Mouse (Mus musculus) cerebellum, postnatal 4 days (tissue): Measurements from ENCODE around the gene Myh9.
"Not testable (repeated sequence)": the region's sequence is repeated elsewhere in the genome, so short reads cannot be mapped to it uniquely, and the experiment has no call there.

Experiments
- DNase-seq, 2 experiments: peaks; one replicate each; pipeline ENCODE4 v3.0.0; 2022; ENCODE audit warnings: low spot score in 2 of 2, mixed read lengths in 1 of 2

Gene Myh9

DNA sequence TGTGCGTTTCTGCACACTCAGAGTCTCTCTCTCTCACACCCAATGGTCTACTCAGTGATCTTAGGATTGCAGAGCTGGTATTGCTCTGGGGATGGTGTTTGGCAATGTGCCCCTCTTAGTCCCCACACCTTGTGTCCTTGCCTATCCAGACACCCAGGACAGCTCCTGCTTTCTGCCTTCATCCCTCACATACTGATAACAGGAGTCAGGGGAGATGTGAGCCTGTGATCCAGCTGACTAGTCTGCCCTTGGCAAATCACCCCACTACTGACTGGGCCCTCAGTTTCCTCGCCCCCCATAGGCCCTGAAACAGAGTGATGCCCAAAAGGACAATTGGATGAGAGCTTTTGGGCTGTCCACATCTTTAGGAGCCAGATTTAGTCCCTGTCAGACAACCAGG is 85.9 kb downstream of the Myh9 start:
- DNase-seq: no peak

GRCm38 (mm10) chr15:77755132-77755531 is 86.8 kb downstream of the Myh9 start:
- DNase-seq: no peak

DNA sequence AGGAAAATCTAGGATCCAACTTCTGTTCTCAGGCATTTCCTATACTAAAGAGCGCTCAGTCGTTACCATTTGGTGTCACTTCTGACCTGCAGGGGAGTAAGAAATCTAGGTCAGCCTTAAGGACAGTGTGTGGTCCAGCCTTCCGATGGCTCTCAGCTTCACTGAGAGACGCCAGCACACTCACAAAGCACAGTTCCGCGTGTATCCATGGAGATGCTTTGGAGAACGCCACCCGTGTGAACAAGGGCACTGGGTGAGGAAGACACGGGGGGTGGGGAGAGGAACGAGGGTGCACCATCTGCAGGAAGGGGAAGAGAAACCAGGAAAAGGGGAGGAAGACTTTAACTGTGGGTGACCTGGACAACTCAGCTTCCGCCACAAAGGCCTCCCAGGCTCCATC is 89.5 kb downstream of the Myh9 start:
- no peak for DNase-seq

DNA sequence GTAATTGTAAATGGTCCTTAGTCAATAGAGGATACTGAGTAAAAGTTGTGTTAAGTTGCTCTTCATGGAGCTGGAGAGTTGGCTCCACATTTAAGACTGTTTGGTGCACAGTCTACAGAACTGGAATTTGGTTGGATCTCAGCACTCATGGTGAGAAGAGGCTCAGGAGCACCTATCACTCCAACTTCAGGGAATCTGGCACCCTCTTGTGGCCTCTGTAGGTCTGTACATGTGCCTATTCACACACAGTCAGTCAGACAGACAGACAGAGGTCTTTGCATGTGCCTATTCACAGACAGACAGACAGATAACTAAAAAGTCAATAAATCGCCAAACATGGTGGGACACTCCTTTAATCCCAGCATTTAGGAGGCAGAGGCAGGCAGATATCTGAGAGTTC is 91.5 kb downstream of the Myh9 start:
- no peak for DNase-seq

DNA sequence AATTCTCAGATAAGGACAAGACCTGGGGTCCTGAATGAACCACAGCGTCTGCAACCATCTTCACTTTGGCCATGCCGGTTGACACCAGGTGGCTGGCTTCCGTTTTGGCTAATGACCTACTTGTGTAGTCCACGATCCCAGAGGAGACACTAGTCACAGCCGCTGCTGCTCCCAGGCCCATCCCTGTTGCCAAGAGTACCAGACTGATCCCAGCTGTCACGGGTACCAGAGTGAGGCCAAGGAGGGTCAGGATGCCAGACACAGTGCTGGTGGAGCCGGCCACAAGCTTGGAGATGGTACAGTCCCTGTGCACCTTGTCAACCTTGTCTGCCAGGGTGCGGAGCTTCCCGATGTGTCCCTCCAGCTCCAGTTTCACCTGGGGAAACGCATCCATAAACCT is 92.3 kb downstream of the Myh9 start:
- DNase-seq: peak in 1 of 2 experiments; percentile 59

GRCm38 (mm10) chr15:77748414-77748813 is 93.6 kb downstream of the Myh9 start:
- no peak for DNase-seq

DNA sequence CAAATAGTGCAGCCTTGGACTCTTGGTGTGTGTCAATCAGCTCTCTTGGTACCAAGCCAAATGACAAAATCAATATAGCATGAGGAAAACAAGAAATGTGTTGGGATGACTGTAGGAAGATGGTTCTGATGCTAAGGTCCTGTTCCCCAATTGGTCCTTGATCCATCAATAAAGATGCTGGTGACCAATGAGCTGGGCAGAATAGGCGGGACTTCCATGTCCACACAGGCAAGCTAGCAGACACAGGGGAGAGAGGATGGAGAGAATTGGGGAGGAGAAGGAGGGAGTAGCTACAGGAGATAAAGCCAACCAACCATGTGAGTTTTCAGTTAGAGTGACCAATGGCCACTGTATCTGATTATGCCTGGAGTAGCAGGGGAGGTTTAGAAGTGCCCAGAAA is 95.6 kb downstream of the Myh9 start:
- no peak for DNase-seq

- no peak for DNase-seq
Measured at GRCm38 (mm10) chr15:77745081-77745480, 96.9 kb downstream of the Myh9 start.

DNA sequence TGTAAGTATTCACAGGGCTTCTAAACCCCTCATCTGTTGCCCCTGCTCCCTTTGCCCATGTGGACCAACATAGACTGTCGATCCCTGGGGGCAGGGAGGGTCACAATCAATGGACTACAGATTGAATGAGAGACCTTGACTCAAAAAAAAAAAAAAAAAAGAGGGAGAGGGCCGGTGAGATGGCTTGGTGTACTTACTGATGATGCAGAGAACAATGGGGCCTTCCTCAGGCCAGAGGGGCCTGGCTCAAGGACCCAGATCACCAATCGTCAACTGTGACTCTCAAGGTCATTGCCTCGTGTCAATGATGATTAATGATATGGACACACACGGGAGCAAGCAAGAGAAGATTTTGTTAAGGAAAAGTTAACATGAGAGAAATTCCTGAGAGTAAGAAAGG is 97.3 kb downstream of the Myh9 start:
- DNase-seq: no peak

DNA sequence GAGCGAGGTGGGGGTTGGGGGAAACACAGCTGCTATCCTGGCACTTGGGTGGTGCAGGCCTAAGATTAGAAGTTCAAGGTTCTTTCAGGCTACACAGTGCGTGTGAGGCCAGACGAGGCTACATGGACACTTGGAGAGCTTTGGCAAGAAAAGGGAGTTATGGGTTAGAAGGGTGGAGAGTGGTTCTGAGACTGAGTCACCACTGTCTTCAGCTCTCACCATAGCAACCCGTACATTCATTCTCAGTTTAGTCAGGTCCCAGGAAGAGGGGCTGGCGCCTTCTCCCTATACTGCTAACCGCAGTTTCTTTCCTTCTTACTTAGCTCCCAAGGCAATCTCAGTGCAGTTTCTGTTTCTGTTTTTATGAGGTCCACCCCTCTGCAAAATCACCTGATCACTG is 100.4 kb downstream of the Myh9 start:
- not testable (repeated sequence) for DNase-seq

DNA sequence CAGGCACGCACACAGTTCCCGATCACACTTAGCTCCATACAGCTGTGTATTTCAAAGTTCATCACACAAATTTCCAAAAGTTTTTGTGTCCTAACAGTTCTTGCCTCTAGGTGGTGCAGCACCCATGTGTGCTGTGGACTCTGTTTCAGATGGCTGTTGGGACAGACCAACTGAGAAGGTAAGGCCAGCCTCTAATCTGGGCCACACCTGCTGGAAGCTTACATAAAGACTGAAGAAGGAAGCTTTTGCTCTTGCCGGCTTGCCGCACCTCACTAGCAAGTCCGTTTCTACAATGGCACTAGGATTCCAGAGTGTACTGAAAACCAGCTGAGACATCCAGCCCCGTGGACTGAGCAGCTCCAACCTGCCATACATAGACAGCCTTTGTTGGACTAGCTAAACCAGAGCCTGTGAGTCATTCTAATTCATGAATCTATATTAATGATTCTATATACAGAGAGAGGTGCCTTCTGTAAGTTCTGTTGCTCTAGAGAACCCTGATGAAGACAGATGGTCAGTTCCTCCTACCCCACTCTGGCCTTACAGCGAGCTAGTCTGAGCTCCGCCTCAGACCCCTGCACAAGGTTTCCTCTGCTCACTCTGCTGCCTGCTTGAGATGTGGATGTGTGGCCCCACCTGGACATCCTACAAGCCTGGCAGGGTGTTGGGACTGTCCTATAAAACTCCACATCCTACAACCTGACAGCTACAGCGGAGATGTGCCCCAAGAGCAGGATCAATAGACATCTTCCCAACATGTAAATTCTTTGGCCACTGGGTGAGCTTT is 101.3 kb downstream of the Myh9 start:
- no peak for DNase-seq

GRCm38 (mm10) chr15:77733903-77734302 is 108.1 kb downstream of the Myh9 start:
- DNase-seq: not testable (repeated sequence)

GRCm38 (mm10) chr15:77733380-77733779 is 108.6 kb downstream of the Myh9 start:
- DNase-seq: peak in 1 of 2 experiments; percentile 40

- DNase-seq: not testable (repeated sequence)
Measured at GRCm38 (mm10) chr15:77732851-77733250, 109.1 kb downstream of the Myh9 start.

DNA sequence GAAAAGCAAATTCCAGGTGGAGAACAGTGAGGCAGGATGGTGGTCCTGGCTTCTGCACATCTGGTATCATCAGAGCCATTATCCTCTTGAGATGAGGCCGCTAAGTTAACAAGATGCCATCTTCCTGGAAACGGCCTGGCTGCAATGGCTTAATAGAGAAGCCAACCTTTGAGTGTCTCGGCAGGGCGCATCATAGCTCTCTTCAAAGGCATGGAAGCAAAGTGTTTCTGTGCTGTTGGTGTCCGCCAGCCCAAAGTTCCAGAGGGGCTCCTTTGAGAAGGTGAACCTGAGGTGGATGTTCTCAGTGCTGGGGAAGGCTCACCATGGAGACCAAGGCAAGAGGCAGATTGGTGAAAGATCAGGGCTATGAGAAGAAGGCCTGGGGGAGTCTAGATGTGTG is 110.4 kb downstream of the Myh9 start:
- DNase-seq: no peak

DNA sequence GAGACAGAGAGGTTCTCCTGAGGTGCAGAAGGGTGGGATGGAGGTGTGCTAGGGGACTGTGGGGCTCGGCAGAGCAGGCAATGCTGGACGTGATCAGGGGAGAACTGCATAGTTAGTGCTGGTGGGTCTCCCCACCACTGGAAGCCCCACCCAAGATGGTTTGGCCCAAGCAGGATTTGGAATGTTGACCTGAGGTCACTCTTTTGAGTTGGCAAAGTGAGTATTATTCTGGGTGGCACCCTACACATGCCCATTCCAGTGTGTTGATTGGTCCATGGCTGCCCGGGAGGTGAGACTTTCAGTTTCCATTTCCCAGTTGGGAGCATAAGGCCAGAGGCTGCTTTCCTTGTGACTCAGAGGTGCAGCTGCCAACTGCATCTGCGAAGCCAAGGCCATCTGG is 113.2 kb downstream of the Myh9 start, which contains the start of gene Apol9b:
Gene Apol9b, plus strand, starts transcription at position 301 of the 400 bp plus-strand sequence.
- DNase-seq: not testable (repeated sequence)

GRCm38 (mm10) chr15:77727745-77728144 is 114.2 kb downstream of the Myh9 start:
- not testable (repeated sequence) for DNase-seq

DNA sequence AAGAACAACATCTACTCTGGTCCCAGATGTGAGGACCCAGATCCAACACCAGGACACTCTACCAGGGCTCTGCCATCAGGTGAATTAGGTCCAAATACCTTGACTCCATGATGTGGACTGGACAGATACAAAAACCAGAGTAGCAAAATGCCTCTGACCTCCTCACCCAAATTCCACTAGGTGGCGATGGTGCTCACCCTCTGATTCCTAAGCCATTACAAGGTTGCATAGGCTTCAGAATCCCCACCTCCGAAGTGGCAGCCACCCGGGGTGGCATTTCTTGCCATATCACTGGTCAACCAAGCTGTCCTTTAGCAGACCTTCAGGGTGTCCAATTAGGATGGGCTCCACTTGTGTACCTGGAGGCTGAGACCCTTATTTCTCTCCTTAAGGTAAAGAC is 114.8 kb downstream of the Myh9 start:
- not testable (repeated sequence) for DNase-seq

- not testable (repeated sequence) for DNase-seq
Measured at GRCm38 (mm10) chr15:77725393-77726020, 116.5 kb downstream of the Myh9 start.

DNA sequence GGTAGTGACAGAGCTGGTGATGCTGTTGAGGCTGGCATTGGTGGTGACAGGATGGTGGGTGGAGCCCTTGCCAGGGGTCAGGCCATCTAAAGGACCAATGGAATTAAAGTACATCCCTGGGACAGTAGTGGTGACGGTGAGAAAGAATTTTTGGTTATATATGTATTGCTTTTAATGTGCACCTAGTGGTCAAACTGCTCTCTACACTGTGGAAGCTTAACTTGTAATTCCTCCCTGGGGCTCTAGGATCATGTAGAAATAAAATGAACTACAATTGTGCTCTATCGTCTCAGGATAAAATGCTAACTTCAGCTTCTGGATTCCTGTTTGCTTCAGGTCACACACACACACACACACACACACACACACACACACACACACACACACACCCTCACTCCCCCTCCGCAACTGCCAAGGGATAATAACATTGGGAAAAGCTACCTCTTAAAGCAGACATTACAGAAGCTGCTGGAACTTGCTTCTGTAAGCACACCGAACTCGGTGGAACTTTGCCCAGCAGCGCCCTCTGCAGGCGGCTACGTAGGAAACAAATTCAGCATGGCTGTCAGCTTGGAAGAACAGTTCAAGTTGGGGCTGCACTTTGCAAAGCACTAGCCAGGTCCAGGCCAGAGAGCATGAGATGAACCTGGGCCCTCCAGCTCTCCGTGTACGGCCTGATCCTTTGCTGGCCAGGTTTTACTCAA is 117.6 kb downstream of the Myh9 start:
- not testable (repeated sequence) for DNase-seq

DNA sequence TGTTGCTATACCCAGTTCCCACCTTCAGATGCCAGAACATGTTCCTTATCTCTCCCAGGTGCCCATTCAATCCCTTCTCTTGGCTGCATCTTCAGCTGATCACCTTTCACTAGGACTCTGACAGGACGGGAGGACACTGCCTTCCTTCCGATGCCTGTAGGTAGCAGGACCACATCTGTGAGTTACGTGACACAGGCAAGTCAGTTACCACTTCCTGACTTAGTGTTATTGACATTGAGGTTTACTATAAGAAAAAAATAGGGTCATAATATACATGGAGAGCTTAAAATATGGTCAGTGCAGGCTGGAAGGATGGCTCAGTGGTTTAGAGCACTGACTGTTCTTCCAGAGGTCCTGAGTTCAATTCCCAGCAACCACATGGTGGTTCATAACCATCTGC is 120.5 kb downstream of the Myh9 start:
- not testable (repeated sequence) for DNase-seq

- DNase-seq: not testable (repeated sequence)
Measured at GRCm38 (mm10) chr15:77718240-77718639, 123.7 kb downstream of the Myh9 start.
